Comparison of ENCODE assay signal across 8 mouse cellular contexts in the genomic region with DNA sequence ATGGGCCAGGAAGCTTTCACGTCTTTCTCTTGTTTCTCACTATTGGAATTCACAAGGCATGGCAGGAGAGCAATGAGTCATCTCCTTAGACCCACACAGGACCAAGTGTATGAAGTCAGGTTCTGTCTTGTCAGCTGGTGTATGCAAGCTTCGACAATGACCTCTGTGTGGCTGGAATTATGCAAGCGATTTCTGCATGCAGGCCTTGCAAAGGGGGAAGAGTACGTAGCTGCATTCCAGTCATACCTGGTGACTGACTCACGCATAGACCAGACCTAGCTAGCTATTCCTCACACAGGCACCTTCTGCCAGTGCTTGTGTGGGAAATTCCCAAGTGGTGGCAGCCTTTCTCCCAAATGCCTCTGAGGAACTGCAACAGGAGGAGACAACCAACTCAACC. TPM values are rescaled to one million over a fixed set of nuclear protein-coding genes. Genes with fewer than 3 reads are reported as not detected.
DNase-seq lines count a peak whose midpoint lies in the region; ATAC-seq and TF ChIP-seq lines count a peak whose summit lies in the region.

No protein-coding gene starts in this region.

- H3K79me2 ChIP-seq in heart, adult 2 months (replicated peaks; ENCODE audit: control insufficient read depth, insufficient read depth, low read length), result no peaks in the 10 kb centered on the region

- in situ Hi-C loops in Patski (cut with MboI; ENCODE audit: low pct_unique_long_range_greater_than_20kb), result no loop called here

- H3K4me2 ChIP-seq in stomach, embryonic 16.5 days (ENCODE audit: low read depth, low read length), result no peak overlapping the region
- H3K4me2 ChIP-seq in hindbrain, postnatal 0 days (ENCODE audit: low read depth, low read length), result no peak overlapping the region
- no peak overlapping the region for H3K4me2 ChIP-seq in midbrain, embryonic 11.5 days

- peaks cover 4% of the 10 kb centered on the region; the same call in 1 of the 2 replicates for H3K4me1 ChIP-seq in heart, adult 2 months (ENCODE audit: control insufficient read depth, insufficient read depth, low read length)
- no peaks in the 10 kb centered on the region for H3K4me1 ChIP-seq in stomach, embryonic 16.5 days (ENCODE audit: control insufficient read depth, insufficient read depth, low read length)
- no peaks in the 10 kb centered on the region for H3K4me1 ChIP-seq in hindbrain, postnatal 0 days (ENCODE audit: insufficient read depth, low read length)
- H3K4me1 ChIP-seq in midbrain, embryonic 11.5 days (ENCODE audit: control insufficient read depth, insufficient read depth, low read length), result no peaks in the 10 kb centered on the region

- no peak overlapping the region for H3K9ac ChIP-seq in heart, adult 2 months (ENCODE audit: low read depth, low read length)
- no peak overlapping the region for H3K9ac ChIP-seq in stomach, embryonic 16.5 days (ENCODE audit: low read length)
- H3K9ac ChIP-seq in hindbrain, postnatal 0 days (replicated peaks; ENCODE audit: low read length), result no peak overlapping the region
- H3K9ac ChIP-seq in midbrain, embryonic 11.5 days (ENCODE audit: low read length), result no peak overlapping the region

- peaks cover 20% of the 10 kb centered on the region for H3K9me3 ChIP-seq in stomach, embryonic 16.5 days (replicated peaks; ENCODE audit: control insufficient read depth, low read length)
- peaks cover 15% of the 10 kb centered on the region for H3K9me3 ChIP-seq in hindbrain, postnatal 0 days (ENCODE audit: low read length)
- H3K9me3 ChIP-seq in midbrain, embryonic 11.5 days (ENCODE audit: control insufficient read depth, low read length), result peaks cover 14% of the 10 kb centered on the region

- peak; percentile 41; the same call in 1 of the 2 replicates for TF ChIP-seq POLR2A in heart, adult 2 months (IDR thresholded peaks at IDR 0.05; ENCODE audit: insufficient read depth, low read depth, low read length)

- TF ChIP-seq EP300 in heart, adult 2 months (IDR thresholded peaks at IDR 0.05; ENCODE audit: insufficient read depth, low read depth, low read length), result peak; percentile 85

- intact Hi-C loops in heart, adult 2 months (cut with DNase I), result no loop called here

- TF ChIP-seq CTCF in Patski (IDR thresholded peaks at IDR 0.05), result no peak
- TF ChIP-seq CTCF in heart, adult 2 months (IDR thresholded peaks at IDR 0.05), result no peak
- TF ChIP-seq CTCF in hindbrain, postnatal 0 days (IDR thresholded peaks at IDR 0.05; ENCODE audit: low read depth), result no peak

- peaks cover 5% of the 10 kb centered on the region for H3K36me3 ChIP-seq in heart, adult 2 months (ENCODE audit: control insufficient read depth, insufficient read depth, low read length)
- peaks cover 33% of the 10 kb centered on the region for H3K36me3 ChIP-seq in stomach, embryonic 16.5 days (ENCODE audit: control insufficient read depth, insufficient read depth, low read length)
- H3K36me3 ChIP-seq in hindbrain, postnatal 0 days (ENCODE audit: insufficient read depth, low read length), result peaks cover 44% of the 10 kb centered on the region
- H3K36me3 ChIP-seq in midbrain, embryonic 11.5 days (ENCODE audit: control insufficient read depth, insufficient read depth, low read length), result peaks cover 30% of the 10 kb centered on the region

- DNase-seq in 416B (ENCODE audit: low read depth), result peak; percentile 54
- peak; percentile 95 for DNase-seq in Patski (ENCODE audit: low read depth, low spot score)
- peak; percentile 36 to 76 for DNase-seq in heart, adult 2 months
- DNase-seq in kidney, postnatal 10 days, result peak; percentile 75
- DNase-seq in hindbrain, postnatal 0 days (ENCODE audit: low spot score), result no peak
- DNase-seq in midbrain, embryonic 11.5 days (ENCODE audit: low spot score, missing footprints), result no peak
- DNase-seq in layer of hippocampus, adult 18-20 months (ENCODE audit: low spot score in 2 of 2), result no peak

- WGBS in heart, adult 2 months, result 15% methylated on average over 5 of the region's 5 CpGs
- WGBS in stomach, embryonic 16.5 days, result 20% methylated on average over 5 of the region's 5 CpGs
- WGBS in hindbrain, postnatal 0 days, result 62% methylated on average over 5 of the region's 5 CpGs
- 70% methylated on average over 5 of the region's 5 CpGs for WGBS in midbrain, embryonic 11.5 days

- H3K27ac ChIP-seq in heart, adult 2 months, result peak overlapping the region; percentile 61
- peak overlapping the region; percentile 49; the same call in 1 of the 2 replicates for H3K27ac ChIP-seq in stomach, embryonic 16.5 days (ENCODE audit: low read length)
- no peak overlapping the region for H3K27ac ChIP-seq in hindbrain, postnatal 0 days
- no peak overlapping the region for H3K27ac ChIP-seq in midbrain, embryonic 11.5 days (ENCODE audit: low read depth, low read length)

- peak; percentile 97 for ATAC-seq in Patski
- ATAC-seq in stomach, embryonic 16.5 days (ENCODE audit: insufficient read depth, low FRiP score), result peak; percentile 87
- ATAC-seq in hindbrain, postnatal 0 days, result no peak
- ATAC-seq in midbrain, embryonic 11.5 days (ENCODE audit: low FRiP score), result no peak

- CTCF ChIA-PET in Patski (lab: Charles Lee), result interaction anchor here (1.0 to 1.7 kb wide), 5 partner anchors 9 to 24 kb away, joined by 3 to 6 read pairs (median 4); a partner anchor contains a TSS

- H3K4me3 ChIP-seq in heart, adult 2 months, result no peak overlapping the region
- H3K4me3 ChIP-seq in stomach, embryonic 16.5 days (replicated peaks; ENCODE audit: low read length), result no peak overlapping the region
- H3K4me3 ChIP-seq in hindbrain, postnatal 0 days (ENCODE audit: low read length), result no peak overlapping the region
- H3K4me3 ChIP-seq in midbrain, embryonic 11.5 days (ENCODE audit: low read depth, low read length), result no peak overlapping the region

- POLR2A ChIA-PET in Patski (lab: Charles Lee), result interaction anchor here (1.0 kb wide), 1 partner anchor 12 kb away, joined by 3 read pairs; no protein-coding TSS in a partner anchor

- H3K27me3 ChIP-seq in Patski, result no peaks in the 10 kb centered on the region
- H3K27me3 ChIP-seq in heart, adult 2 months (ENCODE audit: control insufficient read depth, insufficient read depth, low read length), result no peaks in the 10 kb centered on the region
- H3K27me3 ChIP-seq in stomach, embryonic 16.5 days (ENCODE audit: control insufficient read depth, insufficient read depth, low read length), result no peaks in the 10 kb centered on the region
- no peaks in the 10 kb centered on the region for H3K27me3 ChIP-seq in hindbrain, postnatal 0 days (ENCODE audit: insufficient read depth, low read length)
- no peaks in the 10 kb centered on the region for H3K27me3 ChIP-seq in midbrain, embryonic 11.5 days (ENCODE audit: control insufficient read depth, insufficient read depth, low read length)

RNA-seq across cellular contexts. Expression of a gene that starts 8.0 kb away (rescaled TPM):
- 142 TPM for polyA plus RNA-seq in Patski (2021)
- total RNA-seq in heart, adult 2 months (2021), result 10 to 100 TPM; 37.7 to 42.2 TPM
- polyA plus RNA-seq in heart, adult 2 months (2012; rRNA removed), result 49.4 and 85.7 TPM in 2 replicates
- polyA plus RNA-seq in stomach, embryonic 16.5 days (2015; fragmentation: Nextera tagmentation; extraction: Ambion mirVana), result 99.0 and 101 TPM in 2 replicates
- total RNA-seq in hindbrain, postnatal 0 days (2014; rRNA removed), result 406 and 413 TPM in 2 replicates
- polyA plus RNA-seq in hindbrain, postnatal 0 days (2015; fragmentation: Nextera tagmentation; extraction: Ambion mirVana), result 512 and 537 TPM in 2 replicates
- 144 and 159 TPM in 2 replicates for polyA plus RNA-seq in midbrain, embryonic 11.5 days (2014; fragmentation: Nextera tagmentation; extraction: Ambion mirVana)
- 100 to 1,000 TPM; 359 to 367 TPM for total RNA-seq in layer of hippocampus, adult 18-20 months (2021)

RNA-seq across cellular contexts. Expression of a gene that starts 9.1 kb away (rescaled TPM):
- polyA plus RNA-seq in Patski (2021), result 13.8 TPM
- total RNA-seq in heart, adult 2 months (2021), result 10 to 100 TPM; 11.8 to 12.9 TPM
- polyA plus RNA-seq in heart, adult 2 months (2012; rRNA removed), result 6.6 and 11.2 TPM in 2 replicates
- 9.0 and 9.3 TPM in 2 replicates for polyA plus RNA-seq in stomach, embryonic 16.5 days (2015; fragmentation: Nextera tagmentation; extraction: Ambion mirVana)
- 35.5 and 37.5 TPM in 2 replicates for total RNA-seq in hindbrain, postnatal 0 days (2014; rRNA removed)
- polyA plus RNA-seq in hindbrain, postnatal 0 days (2015; fragmentation: Nextera tagmentation; extraction: Ambion mirVana), result 21.2 and 22.9 TPM in 2 replicates
- 12.4 and 14.3 TPM in 2 replicates for polyA plus RNA-seq in midbrain, embryonic 11.5 days (2014; fragmentation: Nextera tagmentation; extraction: Ambion mirVana)
- 10 to 100 TPM; 24.9 TPM for total RNA-seq in layer of hippocampus, adult 18-20 months (2021)

RNA-seq across cellular contexts. Expression of a gene that starts 13.3 kb away (rescaled TPM):
- polyA plus RNA-seq in Patski (2021), result 8.0 TPM
- total RNA-seq in heart, adult 2 months (2021), result 1 to 10 TPM; 3.0 to 4.7 TPM
- 1.00 and 2.1 TPM in 2 replicates for polyA plus RNA-seq in heart, adult 2 months (2012; rRNA removed)
- 6.7 and 6.8 TPM in 2 replicates for polyA plus RNA-seq in stomach, embryonic 16.5 days (2015; fragmentation: Nextera tagmentation; extraction: Ambion mirVana)
- total RNA-seq in hindbrain, postnatal 0 days (2014; rRNA removed), result 6.6 and 7.3 TPM in 2 replicates
- 6.1 and 6.9 TPM in 2 replicates for polyA plus RNA-seq in hindbrain, postnatal 0 days (2015; fragmentation: Nextera tagmentation; extraction: Ambion mirVana)
- 11.4 and 11.9 TPM in 2 replicates for polyA plus RNA-seq in midbrain, embryonic 11.5 days (2014; fragmentation: Nextera tagmentation; extraction: Ambion mirVana)
- total RNA-seq in layer of hippocampus, adult 18-20 months (2021), result 1 to 10 TPM; 2.4 to 2.5 TPM

Comparison
In these comparisons a context has a peak if more than half of its experiments do, and no peak if none do; other contexts are left out.
1. DNase-seq: peak in 416B (single experiment), Patski (single experiment), heart, adult 2 months (2 of 2) and kidney, postnatal 10 days (single experiment); none in hindbrain, postnatal 0 days (single experiment), midbrain, embryonic 11.5 days (single experiment) and layer of hippocampus, adult 18-20 months (0 of 2).
2. ATAC-seq: peak in Patski (single experiment) and stomach, embryonic 16.5 days (single experiment); none in hindbrain, postnatal 0 days (single experiment) and midbrain, embryonic 11.5 days (single experiment).
3. H3K27ac ChIP-seq: peak in heart, adult 2 months (single experiment) and stomach, embryonic 16.5 days (single experiment); none in hindbrain, postnatal 0 days (single experiment) and midbrain, embryonic 11.5 days (single experiment).